Mouse (Mus musculus) testis, adult 2 months (tissue): ENCODE results near the gene Ube2j1. TPM values are rescaled to one million over a fixed set of nuclear protein-coding genes. Genes with fewer than 3 reads are reported as not detected.

Experiments
- H3K27ac ChIP-seq: fragments of 200-500 bp; 2 replicates; pipeline ENCODE4 v1.5.1; 2012; ENCODE audit warnings: low read depth, low read length; ENCODE audit not compliant: control insufficient read depth, insufficient read depth
- H3K27me3 ChIP-seq: fragments of 200-500 bp; 2 replicates; pipeline ENCODE4 v1.6.1; 2012; ENCODE audit warnings: mild to moderate bottlenecking, low read length, moderate library complexity; ENCODE audit not compliant: control insufficient read depth, insufficient read depth
- H3K36me3 ChIP-seq: fragments of 200-500 bp; 2 replicates; pipeline ENCODE4 v1.6.1; 2012; ENCODE audit warnings: mild to moderate bottlenecking, low read length; ENCODE audit not compliant: control insufficient read depth, insufficient read depth
- H3K4me1 ChIP-seq: fragments of 200-500 bp; 2 replicates; pipeline ENCODE4 v1.6.1; 2012; ENCODE audit warnings: low read length; ENCODE audit not compliant: control insufficient read depth, insufficient read depth
- H3K4me3 ChIP-seq: fragments of 200-500 bp; 2 replicates; pipeline ENCODE4 v1.5.1; 2012; ENCODE audit warnings: low read depth, mild to moderate bottlenecking, low read length, moderate library complexity, mixed read lengths; ENCODE audit not compliant: control insufficient read depth
- CTCF ChIP-seq: fragments of 200-500 bp; IDR thresholded peaks from 2 replicates; pipeline ENCODE4 v1.5.1; 2012; ENCODE audit warnings: low read depth, mild to moderate bottlenecking, inconsistent platforms, low read length, moderate library complexity; ENCODE audit not compliant: control insufficient read depth, insufficient read depth, insufficient replicate concordance
- POLR2A ChIP-seq: fragments of 200-500 bp; IDR thresholded peaks from 2 replicates; pipeline ENCODE4 v1.6.1; 2012; ENCODE audit warnings: low read depth, mild to moderate bottlenecking, inconsistent platforms, low read length, moderate library complexity; ENCODE audit not compliant: control insufficient read depth
- polyA plus RNA-seq: library from polyadenylated mRNA; depleted of rRNA; stranded (reverse); fragments of >200 nt; gene quantifications from 2 replicates; pipeline ENCODE4 v1.2.3, GENCODE M21; 2012

Ube2j1 gene
- polyA plus RNA-seq, 1 experiment: 259 TPM

GRCm38 (mm10) chr4:33071337-33071736, 40.1 kb downstream of the Ube2j1 start:
- Histone ChIP-seq H3K27ac (no peak overlapping the region), H3K4me1 (no peaks in the 10 kb centered on the region; the same call in 1 of the 2 replicates), H3K27me3 (no peaks in the 10 kb centered on the region), H3K4me3 (no peak overlapping the region), H3K36me3 (no peaks in the 10 kb centered on the region)
- TF ChIP-seq CTCF: no peak
- no peak for TF ChIP-seq POLR2A

GRCm38 (mm10) chr4:33072526-33073161, 41.4 kb downstream of the Ube2j1 start:
- H3K4me1 ChIP-seq: peaks cover 4% of the 10 kb centered on the region; the same call in 1 of the 2 replicates
- no peaks in the 10 kb centered on the region for H3K27me3 ChIP-seq
- no peak overlapping the region for H3K4me3 ChIP-seq
- H3K36me3 ChIP-seq: no peaks in the 10 kb centered on the region
- TF ChIP-seq CTCF (no peak), POLR2A (no peak)
- no peak overlapping the region for H3K27ac ChIP-seq

- Histone ChIP-seq H3K4me1 (peaks cover 4% of the 10 kb centered on the region; the same call in 1 of the 2 replicates), H3K27me3 (no peaks in the 10 kb centered on the region), H3K36me3 (no peaks in the 10 kb centered on the region), H3K27ac (no peak overlapping the region), H3K4me3 (no peak overlapping the region)
- no peak for TF ChIP-seq POLR2A
- no peak for TF ChIP-seq CTCF
Measured at GRCm38 (mm10) chr4:33074406-33074805, 43.2 kb downstream of the Ube2j1 start.

- no peaks in the 10 kb centered on the region for H3K36me3 ChIP-seq
- H3K27ac ChIP-seq: no peak overlapping the region
- TF ChIP-seq CTCF (no peak), POLR2A (no peak)
- no peaks in the 10 kb centered on the region for H3K27me3 ChIP-seq
- no peak overlapping the region for H3K4me3 ChIP-seq
- H3K4me1 ChIP-seq: peaks cover 4% of the 10 kb centered on the region; the same call in 1 of the 2 replicates
Measured at GRCm38 (mm10) chr4:33074851-33075250, 43.6 kb downstream of the Ube2j1 start.

- H3K4me3 ChIP-seq: no peak overlapping the region
- H3K27me3 ChIP-seq: no peaks in the 10 kb centered on the region
- H3K27ac ChIP-seq: no peak overlapping the region
- no peak for TF ChIP-seq CTCF
- no peak for TF ChIP-seq POLR2A
- peaks cover 4% of the 10 kb centered on the region; the same call in 1 of the 2 replicates for H3K4me1 ChIP-seq
- H3K36me3 ChIP-seq: no peaks in the 10 kb centered on the region
Measured at GRCm38 (mm10) chr4:33075776-33076524, 44.7 kb downstream of the Ube2j1 start.

- Histone ChIP-seq H3K4me3 (no peak overlapping the region), H3K27ac (no peak overlapping the region), H3K4me1 (peaks cover 4% of the 10 kb centered on the region; the same call in 1 of the 2 replicates), H3K36me3 (no peaks in the 10 kb centered on the region), H3K27me3 (no peaks in the 10 kb centered on the region)
- TF ChIP-seq CTCF (no peak), POLR2A (no peak)
Measured at GRCm38 (mm10) chr4:33077161-33077560, 45.9 kb downstream of the Ube2j1 start.

GRCm38 (mm10) chr4:33077724-33078123, 46.5 kb downstream of the Ube2j1 start:
- no peaks in the 10 kb centered on the region for H3K36me3 ChIP-seq
- TF ChIP-seq CTCF: no peak
- no peak for TF ChIP-seq POLR2A
- no peak overlapping the region for H3K27ac ChIP-seq
- H3K27me3 ChIP-seq: no peaks in the 10 kb centered on the region
- no peak overlapping the region for H3K4me3 ChIP-seq
- peaks cover 4% of the 10 kb centered on the region; the same call in 1 of the 2 replicates for H3K4me1 ChIP-seq
